Mouse (Mus musculus) bone marrow, adult 2 months (tissue): ENCODE measurements at regions not wholly inside any gene's neighbourhood (a gene's known extent, or its start where the extent isn't known, plus 50 kb on each side); places are given as distances from the start of the nearest gene placed in this dataset.

Source experiments
- CTCF ChIP-seq: fragments of 200-500 bp; IDR thresholded peaks from 2 replicates; pipeline ENCODE4 v1.5.1; 2011; ENCODE audit warnings: low read length, control low read depth; ENCODE audit not compliant: control insufficient read depth, insufficient read depth
- POLR2A ChIP-seq: fragments of 200-500 bp; IDR thresholded peaks from 2 replicates; pipeline ENCODE4 v1.6.1; 2011; ENCODE audit warnings: low read depth, mild to moderate bottlenecking, control low read depth, low read length, borderline replicate concordance; ENCODE audit not compliant: control insufficient read depth

DNA sequence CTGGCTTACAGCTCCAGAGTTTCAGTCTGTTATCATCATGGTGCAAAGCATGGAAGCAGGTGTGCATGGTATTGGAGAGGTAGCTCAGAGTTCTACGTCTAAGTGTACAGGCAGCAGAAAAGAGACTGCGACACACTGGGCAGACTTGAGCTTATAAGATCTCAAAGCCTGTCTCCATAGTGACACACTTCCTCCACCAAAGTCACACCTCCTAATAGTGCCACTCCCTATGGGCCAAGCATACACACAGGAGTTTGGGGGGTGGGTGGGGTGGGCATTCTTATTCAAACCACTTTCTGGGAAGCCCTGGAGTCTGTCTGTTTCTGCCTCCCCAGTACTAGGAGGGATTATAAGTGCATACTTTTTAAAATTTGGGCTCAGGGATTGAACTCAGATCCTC, 219.5 kb upstream of the Prok2 start:
- TF ChIP-seq CTCF, result no peak
- TF ChIP-seq POLR2A, result no peak
